Mouse (Mus musculus) 3T3-L1 (cell line): ENCODE results near the gene H2afz.
"Not testable (repeated sequence)": the region's sequence is repeated elsewhere in the genome, so short reads cannot be mapped to it uniquely, and the experiment has no call there.

Experiments
- DNase-seq: peaks from one replicate; pipeline ENCODE4 v3.0.0-alpha.2; 2015; ENCODE audit warnings: low read depth, low spot score

H2afz gene

GRCm38 (mm10) chr3:137863330-137864123 lies 760 bp upstream of the H2afz start:
- peak; percentile 69 for DNase-seq

GRCm38 (mm10) chr3:137864988-137865982 lies 998 bp downstream of the H2afz start:
- DNase-seq: peak; percentile 96

- peak; percentile 46 for DNase-seq
Measured at GRCm38 (mm10) chr3:137867133-137867436, 2.8 kb downstream of the H2afz start.

GRCm38 (mm10) chr3:137867437-137868093 lies 3.3 kb downstream of the H2afz start, which contains the start of gene Dnajb14:
Gene Dnajb14 (plus strand): TSS chr3:137867675.
- peak; percentile 30 for DNase-seq

- peak; percentile 51 for DNase-seq
Measured at GRCm38 (mm10) chr3:137868094-137868913, 4.0 kb downstream of the H2afz start.

- DNase-seq: no peak
Measured at GRCm38 (mm10) chr3:137869395-137869794, 5.1 kb downstream of the H2afz start.

GRCm38 (mm10) chr3:137879313-137879712 lies 15.0 kb downstream of the H2afz start:
- DNase-seq: peak; percentile 57

- DNase-seq: peak; percentile 29
Measured at GRCm38 (mm10) chr3:137880109-137880748, 15.9 kb downstream of the H2afz start.

- DNase-seq: no peak
Measured at GRCm38 (mm10) chr3:137881093-137881492, 16.8 kb downstream of the H2afz start.

GRCm38 (mm10) chr3:137887961-137888360 lies 23.7 kb downstream of the H2afz start:
- no peak for DNase-seq

GRCm38 (mm10) chr3:137891089-137891488 lies 26.8 kb downstream of the H2afz start:
- no peak for DNase-seq

GRCm38 (mm10) chr3:137892118-137892517 lies 27.8 kb downstream of the H2afz start:
- DNase-seq: no peak

- no peak for DNase-seq
Measured at GRCm38 (mm10) chr3:137893789-137894188, 29.5 kb downstream of the H2afz start.

- peak; percentile 29 for DNase-seq
Measured at GRCm38 (mm10) chr3:137895196-137895595, 30.9 kb downstream of the H2afz start.

GRCm38 (mm10) chr3:137896386-137896785 lies 32.1 kb downstream of the H2afz start:
- DNase-seq: no peak

- DNase-seq: no peak
Measured at GRCm38 (mm10) chr3:137896867-137897266, 32.6 kb downstream of the H2afz start.

- no peak for DNase-seq
Measured at GRCm38 (mm10) chr3:137897685-137898084, 33.4 kb downstream of the H2afz start.

- DNase-seq: peak; percentile 16
Measured at GRCm38 (mm10) chr3:137900149-137900548, 35.9 kb downstream of the H2afz start.

GRCm38 (mm10) chr3:137913093-137913492 lies 48.8 kb downstream of the H2afz start:
- no peak for DNase-seq

- not testable (repeated sequence) for DNase-seq
Measured at GRCm38 (mm10) chr3:137914567-137914966, 50.3 kb downstream of the H2afz start.
